Comparison of ENCODE assay signal across 9 mouse cellular contexts in genomic region chr16:44361921-44362890, GRCm38 (mm10). TPM values are rescaled to one million over a fixed set of nuclear protein-coding genes. Genes with fewer than 3 reads are reported as not detected.
DNase-seq lines count a peak whose midpoint lies in the region; ATAC-seq and TF ChIP-seq lines count a peak whose summit lies in the region.
"Had no signal": no experiment of that assay in that cellular context is flagged by ENCODE, and none has a peak within 500 bp of the region (broad histone marks: within the 10 kb centered on the region; RNA-seq: fewer than 3 reads in every experiment).

No protein-coding gene starts in this region.

- H3K4me2 ChIP-seq in lung, embryonic 14.5 days: no peak overlapping the region
- no peak overlapping the region for H3K4me2 ChIP-seq in midbrain, embryonic 13.5 days (replicated peaks)
- H3K4me2 ChIP-seq: limb, embryonic 12.5 days had no signal

- H3K36me3 ChIP-seq in kidney, adult 2 months (ENCODE audit: control insufficient read depth, insufficient read depth, low read length): no peaks in the 10 kb centered on the region; the same call in none of the 2 replicates
- peaks cover 32% of the 10 kb centered on the region; the same call in 1 of the 2 replicates for H3K36me3 ChIP-seq in lung, embryonic 14.5 days (ENCODE audit: insufficient read depth)
- H3K36me3 ChIP-seq in midbrain, embryonic 13.5 days: peaks cover 24% of the 10 kb centered on the region; the same call in 1 of the 2 replicates

- TF ChIP-seq POLR2A in kidney, adult 2 months (IDR thresholded peaks at IDR 0.05; ENCODE audit: low read depth, low read length): no peak
- TF ChIP-seq POLR2A in cortical plate, adult 2 months (IDR thresholded peaks at IDR 0.05; ENCODE audit: extremely low read depth, insufficient read depth, low read length): no peak

- H3K9ac ChIP-seq in lung, embryonic 14.5 days: no peak overlapping the region
- no peak overlapping the region for H3K9ac ChIP-seq in midbrain, embryonic 13.5 days (replicated peaks)
- H3K9ac ChIP-seq: limb, embryonic 12.5 days had no signal

- peak; percentile 27; the same call in 1 of the 2 replicates for TF ChIP-seq CTCF in kidney, adult 2 months (conservative IDR thresholded peaks at IDR 0.05; ENCODE audit: insufficient read depth, insufficient read length, low read depth, low read length)
- TF ChIP-seq CTCF in cortical plate, adult 2 months (IDR thresholded peaks at IDR 0.05; ENCODE audit: extremely low read depth, insufficient read depth, low read length): peak; percentile 61; the same call in 1 of the 2 replicates
- peak; percentile 75 for TF ChIP-seq CTCF in lung, embryonic 14.5 days (IDR thresholded peaks at IDR 0.05; ENCODE audit: low read depth)

- H3K9me3 ChIP-seq in lung, embryonic 14.5 days (ENCODE audit: low read depth, low read length): no peaks in the 10 kb centered on the region
- H3K9me3 ChIP-seq in midbrain, embryonic 13.5 days: no peaks in the 10 kb centered on the region
- H3K9me3 ChIP-seq: limb, embryonic 12.5 days had no signal

- ATAC-seq in CD4-positive, CD25-positive, alpha-beta regulatory T cell, adult 4 months: peak; percentile 56
- no peak for ATAC-seq in lung, embryonic 14.5 days (ENCODE audit: insufficient read depth)
- ATAC-seq in midbrain, embryonic 13.5 days: no peak

- H3K4me1 ChIP-seq in kidney, adult 2 months (ENCODE audit: control insufficient read depth, insufficient read depth, low read length): peaks cover 6% of the 10 kb centered on the region; the same call in 1 of the 2 replicates
- H3K4me1 ChIP-seq in cortical plate, adult 2 months (ENCODE audit: control insufficient read depth, insufficient read depth, low read length): no peaks in the 10 kb centered on the region
- no peaks in the 10 kb centered on the region for H3K4me1 ChIP-seq in lung, embryonic 14.5 days (ENCODE audit: insufficient read depth)
- no peaks in the 10 kb centered on the region for H3K4me1 ChIP-seq in midbrain, embryonic 13.5 days (replicated peaks)
- H3K4me1 ChIP-seq: limb, embryonic 12.5 days had no signal

- H3K27ac ChIP-seq in kidney, adult 2 months (ENCODE audit: insufficient read depth, low read depth, low read length): no peak overlapping the region
- H3K27ac ChIP-seq in cortical plate, adult 2 months (ENCODE audit: insufficient read depth, low read length): no peak overlapping the region
- H3K27ac ChIP-seq in lung, embryonic 14.5 days (ENCODE audit: low read depth): no peak overlapping the region
- no peak overlapping the region for H3K27ac ChIP-seq in midbrain, embryonic 13.5 days
- H3K27ac ChIP-seq: limb, embryonic 12.5 days had no signal

- no peak overlapping the region for H3K4me3 ChIP-seq in kidney, adult 2 months (ENCODE audit: insufficient read depth, low read depth, low read length)
- no peak overlapping the region for H3K4me3 ChIP-seq in cortical plate, adult 2 months (ENCODE audit: insufficient read depth, low read length)
- H3K4me3 ChIP-seq in lung, embryonic 14.5 days (ENCODE audit: low read depth, low read length): no peak overlapping the region
- no peak overlapping the region for H3K4me3 ChIP-seq in midbrain, embryonic 13.5 days (replicated peaks)
- H3K4me3 ChIP-seq: limb, embryonic 12.5 days had no signal

- no peaks in the 10 kb centered on the region for H3K27me3 ChIP-seq in kidney, adult 2 months (replicated peaks; ENCODE audit: control insufficient read depth, insufficient read depth, low read length)
- no peaks in the 10 kb centered on the region for H3K27me3 ChIP-seq in lung, embryonic 14.5 days (ENCODE audit: insufficient read depth, low read length)
- no peaks in the 10 kb centered on the region for H3K27me3 ChIP-seq in midbrain, embryonic 13.5 days
- H3K27me3 ChIP-seq: limb, embryonic 12.5 days had no signal

- DNase-seq in kidney, adult 2 months: peak; percentile 55
- no peak for DNase-seq in kidney, adult 11 months
- peak; percentile 20 for DNase-seq in R1 (ENCODE audit: low read depth, low spot score)
- DNase-seq in lung, embryonic 14.5 days: peak; percentile 69
- peak; percentile 46 for DNase-seq in thymus, postnatal 4 days

- 75% methylated on average over 10 of the region's 10 CpGs for WGBS in kidney, adult 2 months
- WGBS in lung, embryonic 14.5 days: 87% methylated on average over 10 of the region's 10 CpGs
- WGBS in midbrain, embryonic 13.5 days: 91% methylated on average over 10 of the region's 10 CpGs

RNA-seq across cellular contexts. Expression of gene Spice1, which starts 15.3 kb away (rescaled TPM):
- 5.4 and 6.9 TPM in 2 replicates for polyA plus RNA-seq in kidney, adult 2 months (2012; rRNA removed)
- 10 to 100 TPM; 31.2 to 37.0 TPM for polyA plus RNA-seq in CD4-positive, CD25-positive, alpha-beta regulatory T cell, adult 4 months (2017; shearing (Covaris generic))
- 17.9 and 20.4 TPM in 2 replicates for polyA plus RNA-seq in cortical plate, adult 2 months (2012; rRNA removed)
- polyA plus RNA-seq in lung, embryonic 14.5 days (2014; fragmentation: Nextera tagmentation; extraction: Ambion mirVana): 30.6 and 33.5 TPM in 2 replicates
- polyA plus RNA-seq in midbrain, embryonic 13.5 days (2015; fragmentation: Nextera tagmentation; extraction: Ambion mirVana): 14.9 and 15.5 TPM in 2 replicates

RNA-seq across cellular contexts. Expression of gene Sidt1, which starts 29.2 kb away (rescaled TPM):
- 0.53 and 1.6 TPM in 2 replicates for polyA plus RNA-seq in kidney, adult 2 months (2012; rRNA removed)
- 10 to 100 TPM; 34.7 to 38.8 TPM for polyA plus RNA-seq in CD4-positive, CD25-positive, alpha-beta regulatory T cell, adult 4 months (2017; shearing (Covaris generic))
- polyA plus RNA-seq in cortical plate, adult 2 months (2012; rRNA removed): 60.0 and 67.5 TPM in 2 replicates
- polyA plus RNA-seq in lung, embryonic 14.5 days (2014; fragmentation: Nextera tagmentation; extraction: Ambion mirVana): 0.20 and 0.26 TPM in 2 replicates
- 3.3 and 3.5 TPM in 2 replicates for polyA plus RNA-seq in midbrain, embryonic 13.5 days (2015; fragmentation: Nextera tagmentation; extraction: Ambion mirVana)

RNA-seq across cellular contexts. Expression of gene Cfap44, which starts 32.4 kb away (rescaled TPM):
- polyA plus RNA-seq in kidney, adult 2 months (2012; rRNA removed): 0.03 and 0.15 TPM in 2 replicates
- not detected for polyA plus RNA-seq in CD4-positive, CD25-positive, alpha-beta regulatory T cell, adult 4 months (2017; shearing (Covaris generic))
- 3.3 and 3.8 TPM in 2 replicates for polyA plus RNA-seq in cortical plate, adult 2 months (2012; rRNA removed)
- polyA plus RNA-seq in lung, embryonic 14.5 days (2014; fragmentation: Nextera tagmentation; extraction: Ambion mirVana): 0.67 and 1.0 TPM in 2 replicates
- 2.9 and 4.2 TPM in 2 replicates for polyA plus RNA-seq in midbrain, embryonic 13.5 days (2015; fragmentation: Nextera tagmentation; extraction: Ambion mirVana)
